Mouse (Mus musculus) myocyte (in vitro differentiated cells): ENCODE results near the gene Mfsd9.

ENCODE experiments used
- E2F4 ChIP-seq: IDR thresholded peaks from one replicate; pipeline ENCODE4 v1.6.1; 2011; ENCODE audit warnings: mild to moderate bottlenecking, control low read depth, moderate library complexity; ENCODE audit not compliant: insufficient read depth
- MAX ChIP-seq: IDR thresholded peaks from one replicate; pipeline ENCODE4 v1.6.1; 2011; ENCODE audit warnings: low read depth, mild to moderate bottlenecking, control low read depth
- MYOD1 ChIP-seq, 3 experiments: IDR thresholded peaks; one replicate each; pipeline ENCODE4 v1.6.1; 2011; ENCODE audit warnings: control low read depth in 2 of 3, low read depth in 2 of 3, mild to moderate bottlenecking in 2 of 3, moderate library complexity in 1 of 3; ENCODE audit not compliant: insufficient read length in 2 of 3, control insufficient read depth in 1 of 3
- POLR2A ChIP-seq: IDR thresholded peaks from one replicate; pipeline ENCODE4 v1.6.1; 2011; ENCODE audit warnings: low read depth, mild to moderate bottlenecking, control low read depth, moderate library complexity; ENCODE audit not compliant: insufficient read length
- POLR2AphosphoS2 ChIP-seq: IDR thresholded peaks from one replicate; pipeline ENCODE4 v1.6.1; 2011; ENCODE audit warnings: low read depth, control low read depth; ENCODE audit not compliant: insufficient read length
- SRF ChIP-seq: IDR thresholded peaks from one replicate; pipeline ENCODE4 v1.6.1; 2011; ENCODE audit warnings: low read depth; ENCODE audit not compliant: control insufficient read depth, insufficient read length
- TCF3 ChIP-seq: IDR thresholded peaks from one replicate; pipeline ENCODE4 v1.6.1; 2011; ENCODE audit warnings: low read depth, control low read depth; ENCODE audit not compliant: insufficient read length

DNA sequence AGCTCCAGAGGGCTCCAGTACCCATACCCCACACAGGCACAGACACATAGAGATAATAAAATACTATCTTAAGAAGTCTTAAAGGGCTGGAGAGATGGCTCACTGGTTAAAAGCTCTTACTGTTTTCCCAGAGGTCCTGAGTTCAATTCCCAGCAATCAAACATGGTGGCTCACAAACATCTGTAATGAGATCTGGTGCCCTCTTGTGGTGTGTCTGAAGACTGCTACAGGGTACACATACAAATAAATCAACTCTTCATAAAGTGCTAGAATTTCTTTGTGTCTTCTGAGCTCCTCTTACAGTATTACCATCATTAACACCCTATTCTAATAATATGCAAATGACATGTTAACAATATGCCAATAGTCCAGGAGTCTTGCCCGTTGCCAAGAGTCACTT is 26.4 kb downstream of the Mfsd9 start:
- TF ChIP-seq POLR2A, result no peak
- TF ChIP-seq SRF, result no peak
- TF ChIP-seq POLR2AphosphoS2, result no peak
- TF ChIP-seq MAX, result no peak
- TF ChIP-seq TCF3, result no peak
- no peak for TF ChIP-seq E2F4
- no peak for TF ChIP-seq MYOD1 (IDR thresholded peaks at IDR 0.05; ENCODE audit: control insufficient read depth in 1 of 3, insufficient read length in 2 of 3, low read depth in 2 of 3)
